Mouse (Mus musculus) ovary, postnatal 36 days (tissue): ENCODE data around the gene Tsku.
A peak's percentile ranks its signal among the peaks of the same experiment; 100 is the strongest.

Experiments used
- DNase-seq: peaks from one replicate; pipeline ENCODE4 v3.0.0; 2022; ENCODE audit warnings: low spot score, mixed read lengths

Tsku gene

GRCm38 (mm10) chr7:98359951-98360620 is 1.0 kb downstream of the Tsku start:
- DNase-seq = peak; percentile 32

GRCm38 (mm10) chr7:98358016-98358415 is 3.1 kb downstream of the Tsku start:
- no peak for DNase-seq

DNA sequence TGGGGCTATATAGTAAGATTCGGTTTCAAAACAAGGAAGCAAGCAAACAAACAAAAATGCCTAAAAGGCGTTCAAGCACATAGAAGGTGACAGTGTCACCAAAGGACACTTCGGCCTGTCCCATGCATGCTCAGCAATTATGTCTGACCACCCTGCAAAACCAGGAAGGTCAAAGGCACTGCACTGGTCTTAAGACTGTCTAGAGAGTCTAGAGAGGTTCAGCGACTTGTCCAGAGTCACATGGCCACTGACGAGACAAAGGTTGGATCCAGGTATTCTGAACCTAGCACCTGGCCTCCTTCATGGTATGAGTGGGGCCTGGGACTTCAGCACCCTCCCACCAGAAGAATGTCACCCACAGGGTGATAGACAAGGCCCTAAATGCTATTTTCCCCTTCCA is 3.8 kb downstream of the Tsku start:
- no peak for DNase-seq

DNA sequence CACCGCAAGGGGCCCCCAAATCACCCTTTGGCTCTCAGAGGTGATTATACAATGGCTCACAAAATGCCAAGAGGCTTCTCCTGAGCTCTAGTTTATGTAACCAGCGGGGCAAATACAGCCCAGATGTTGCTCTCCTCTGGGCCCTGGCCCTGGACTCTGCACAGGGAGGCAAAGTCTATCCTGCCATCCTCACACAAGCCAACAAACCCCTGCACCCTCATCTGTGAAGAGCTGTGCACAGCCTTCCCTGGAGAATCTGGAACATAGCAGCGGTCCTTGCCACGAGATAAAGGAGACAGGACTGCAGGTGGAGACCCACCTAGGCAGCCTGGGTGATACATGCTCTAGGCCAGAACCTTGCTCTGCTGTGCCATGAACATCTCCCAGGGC is 6.2 kb downstream of the Tsku start:
- DNase-seq = no peak

GRCm38 (mm10) chr7:98354160-98354920 is 6.8 kb downstream of the Tsku start:
- DNase-seq = no peak

DNA sequence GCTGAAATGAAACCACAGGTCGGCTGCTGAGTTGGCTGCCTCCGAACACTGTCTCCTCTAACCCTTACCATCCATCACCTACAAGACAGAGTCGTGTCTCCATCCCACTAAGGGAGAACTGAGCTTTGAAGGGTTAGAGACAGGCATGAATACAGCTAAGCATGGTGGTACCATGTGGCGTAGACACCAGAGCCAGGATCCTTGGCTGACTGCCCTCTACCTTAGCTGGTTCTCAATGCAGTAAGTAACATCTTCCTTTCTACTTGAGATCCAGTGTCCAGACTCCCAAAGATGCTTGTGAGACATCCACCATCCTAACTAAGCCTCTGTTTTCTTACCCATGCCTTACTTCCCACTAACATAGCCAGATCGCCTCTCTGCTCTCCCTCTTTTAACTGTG is 7.5 kb downstream of the Tsku start:
- DNase-seq = no peak

GRCm38 (mm10) chr7:98351523-98351922 is 9.6 kb downstream of the Tsku start:
- no peak for DNase-seq

DNA sequence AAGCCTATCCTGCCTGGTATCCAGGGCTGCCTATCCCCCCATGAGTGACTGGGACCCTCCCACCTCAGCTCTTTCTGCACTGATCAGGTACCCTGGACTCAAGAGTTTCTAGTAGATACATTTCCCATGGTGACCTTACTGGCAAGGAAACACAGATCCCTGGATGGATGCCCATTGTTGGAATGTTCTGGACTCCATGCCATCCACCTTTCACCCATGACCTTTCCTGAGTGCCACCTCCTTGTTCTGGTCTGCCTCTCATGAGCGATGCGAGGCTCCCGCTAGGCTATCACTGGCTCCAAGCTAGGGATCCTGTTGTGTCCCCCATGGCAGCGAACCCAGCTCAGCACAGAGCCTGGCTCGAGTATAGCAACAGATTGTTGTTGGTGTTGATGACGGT is 11.3 kb downstream of the Tsku start:
- DNase-seq = no peak

DNA sequence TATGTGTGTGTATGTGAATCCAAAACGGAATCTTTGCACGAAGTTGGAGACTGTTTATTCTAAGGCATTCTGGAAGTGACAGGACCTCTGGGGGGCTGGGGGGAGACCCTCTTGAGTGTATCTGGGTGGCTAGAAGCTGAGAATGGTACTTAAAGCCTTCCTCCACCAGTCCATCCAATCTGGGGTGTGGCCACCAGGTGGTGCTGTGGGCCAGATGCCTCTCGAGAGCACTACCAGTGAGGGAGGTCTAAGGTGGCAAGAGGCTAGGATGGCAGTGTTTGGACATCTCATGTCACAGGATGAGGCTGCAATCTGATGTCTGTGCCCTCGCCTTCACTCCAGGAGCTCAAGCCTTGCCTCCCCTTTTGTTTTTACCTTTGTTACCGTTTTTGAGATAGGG is 12.0 kb downstream of the Tsku start:
- DNase-seq = peak; percentile 83

- peak; percentile 70 for DNase-seq
These were observed 13.1 kb downstream of the Tsku start for GRCm38 (mm10) chr7:98348043-98348442.

DNA sequence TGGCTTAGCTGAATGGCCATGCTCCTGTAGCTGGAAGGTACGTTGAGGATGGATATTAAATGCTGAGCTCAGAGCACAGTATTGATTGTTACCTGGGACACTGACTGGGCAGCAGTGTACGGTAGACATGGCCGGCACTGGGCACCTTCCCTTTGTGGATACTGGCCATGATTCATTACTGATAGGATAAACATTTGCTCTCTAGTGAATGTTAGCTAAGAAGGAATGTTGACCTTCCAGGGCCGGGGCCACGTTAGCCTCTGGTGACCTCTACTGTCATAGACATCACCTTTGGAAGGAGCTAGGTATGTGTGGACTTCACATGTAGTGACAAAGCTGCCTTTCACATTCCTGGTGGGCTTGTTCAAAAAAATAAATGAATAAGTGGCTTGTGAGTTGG is 13.7 kb downstream of the Tsku start:
- no peak for DNase-seq

DNA sequence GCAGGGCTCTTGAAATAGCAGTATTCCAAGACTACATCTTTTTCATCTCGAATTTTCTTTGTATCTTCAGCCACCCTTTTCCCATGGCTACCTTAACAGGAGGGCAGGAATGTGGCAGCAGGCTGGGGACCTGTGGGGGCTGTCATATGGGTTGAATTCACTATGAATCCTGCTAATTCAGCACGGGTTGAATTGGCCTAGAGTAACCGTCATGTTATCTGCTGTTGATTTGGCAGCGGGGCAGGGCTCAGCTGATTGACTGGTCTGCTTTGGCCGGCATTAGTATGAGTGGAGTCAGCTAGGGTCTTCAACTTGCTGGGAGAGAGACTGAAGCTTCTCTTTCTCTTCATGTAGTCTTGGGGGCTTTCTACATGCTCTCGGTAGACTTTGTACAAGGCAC is 16.1 kb downstream of the Tsku start:
- DNase-seq = no peak

GRCm38 (mm10) chr7:98344361-98344760 is 16.8 kb downstream of the Tsku start:
- DNase-seq = peak; percentile 43

GRCm38 (mm10) chr7:98342249-98342648 is 18.9 kb downstream of the Tsku start:
- DNase-seq = no peak

GRCm38 (mm10) chr7:98341475-98341874 is 19.7 kb downstream of the Tsku start:
- peak; percentile 84 for DNase-seq

- no peak for DNase-seq
These were observed 20.8 kb downstream of the Tsku start for GRCm38 (mm10) chr7:98340343-98340742.

GRCm38 (mm10) chr7:98333987-98334386 is 27.1 kb downstream of the Tsku start:
- no peak for DNase-seq

GRCm38 (mm10) chr7:98333507-98333906 is 27.6 kb downstream of the Tsku start:
- no peak for DNase-seq

DNA sequence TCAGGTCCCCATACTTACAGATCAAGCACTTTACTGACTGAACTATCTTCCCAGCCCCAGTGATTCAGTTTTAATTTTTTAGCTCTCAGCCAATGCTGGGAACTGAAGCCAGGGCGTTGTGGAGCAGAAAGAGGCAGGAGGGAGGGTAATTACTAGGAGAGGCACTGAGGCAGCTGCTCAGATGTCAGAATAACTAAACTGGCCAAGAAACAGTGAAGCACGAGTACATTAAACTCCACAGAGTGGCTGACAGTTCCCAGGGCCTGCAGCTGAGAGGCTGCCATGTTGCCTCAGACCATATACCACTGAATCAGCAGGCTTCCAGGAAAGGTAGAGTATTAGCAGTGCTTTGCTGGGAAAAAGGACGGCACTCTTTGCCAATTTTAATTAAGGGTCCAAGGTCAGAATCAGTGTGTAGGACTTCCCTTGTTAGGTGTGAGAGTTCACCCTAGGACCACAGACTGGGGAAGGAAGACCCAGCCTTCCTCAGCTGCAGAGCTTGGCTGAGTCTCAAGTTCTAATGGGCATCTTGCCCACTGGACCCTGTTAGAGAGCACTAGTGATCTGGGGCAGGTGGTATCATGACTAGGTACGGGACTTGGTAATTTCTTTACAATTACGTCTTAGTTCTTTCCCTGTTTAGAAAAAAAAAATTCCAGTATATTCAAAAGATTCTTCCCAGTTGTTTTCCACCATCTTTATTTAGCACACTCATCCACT is 28.3 kb downstream of the Tsku start:
- DNase-seq = no peak

GRCm38 (mm10) chr7:98331932-98332331 is 29.2 kb downstream of the Tsku start:
- no peak for DNase-seq

GRCm38 (mm10) chr7:98330375-98331002 is 30.6 kb downstream of the Tsku start:
- no peak for DNase-seq

DNA sequence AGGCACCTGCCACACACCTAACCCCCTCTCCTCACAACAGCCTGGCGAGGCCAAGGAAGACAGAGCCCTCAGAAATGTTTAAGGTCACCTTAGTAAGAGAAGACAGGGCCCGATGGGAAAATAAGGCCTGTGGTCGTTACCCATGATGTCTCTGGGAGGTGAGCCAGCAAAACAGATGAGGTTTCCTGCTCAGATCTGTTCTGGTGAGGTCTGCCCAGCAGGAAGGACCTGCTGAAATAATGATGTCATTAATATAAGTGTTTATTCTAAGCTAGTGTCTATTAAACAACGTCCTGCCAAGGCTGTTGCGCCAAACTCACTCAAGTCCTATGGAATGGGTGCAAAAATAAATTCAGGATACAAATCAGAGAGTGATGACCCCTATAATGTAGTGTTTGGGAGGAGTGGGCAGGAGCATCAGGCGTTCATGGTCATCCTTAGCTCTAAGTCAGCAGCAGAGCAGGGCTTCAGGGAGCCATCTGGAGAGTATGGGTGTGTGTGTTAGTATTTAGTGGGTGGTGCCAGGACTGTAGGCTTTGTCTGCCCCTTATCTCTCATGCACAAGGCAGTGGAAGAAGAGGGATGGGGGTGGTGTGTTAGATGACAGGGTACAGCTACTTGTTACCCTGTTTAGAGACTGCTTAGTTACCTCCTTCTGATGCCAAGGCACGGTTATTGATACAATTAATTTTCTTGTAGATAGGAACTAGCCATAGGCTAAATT is 31.3 kb downstream of the Tsku start:
- DNase-seq = no peak
